Mouse (Mus musculus): ENCODE measurements around the gene Pgbd5. TPM values are rescaled to one million over a fixed set of nuclear protein-coding genes. Genes with fewer than 3 reads are reported as not detected.
A peak's percentile ranks its signal among the peaks of the same experiment; 100 is the strongest.
"Not testable (repeated sequence)": the region's sequence is repeated elsewhere in the genome, so short reads cannot be mapped to it uniquely, and the experiment has no call there.

Gene Pgbd5
- total RNA-seq, 2 experiments from 2014 or later, result 291 to 304 TPM

GRCm38 (mm10) chr8:124455359-124455758 is 15.9 kb upstream of the Pgbd5 start:
- peak in 1 of 2 experiments; percentile 35 for DNase-seq (ENCODE audit: low spot score in 2 of 2)
- peak overlapping the region; percentile 59 for H3K27ac ChIP-seq
- H3K4me3 ChIP-seq, result no peak overlapping the region
- TF ChIP-seq CTCF (conservative IDR thresholded peaks at IDR 0.05), result no peak

GRCm38 (mm10) chr8:124450192-124450895 is 10.9 kb upstream of the Pgbd5 start:
- Histone ChIP-seq H3K27ac (no peak overlapping the region), H3K4me3 (no peak overlapping the region)
- peak; percentile 64 for TF ChIP-seq CTCF (conservative IDR thresholded peaks at IDR 0.05)
- no peak for DNase-seq (ENCODE audit: low spot score in 2 of 2)

- H3K27ac ChIP-seq, result no peak overlapping the region
- TF ChIP-seq CTCF (conservative IDR thresholded peaks at IDR 0.05), result no peak
- no peak for DNase-seq (ENCODE audit: low spot score in 2 of 2)
- no peak overlapping the region for H3K4me3 ChIP-seq
These were observed 9.7 kb upstream of the Pgbd5 start for GRCm38 (mm10) chr8:124448962-124449670.

DNA sequence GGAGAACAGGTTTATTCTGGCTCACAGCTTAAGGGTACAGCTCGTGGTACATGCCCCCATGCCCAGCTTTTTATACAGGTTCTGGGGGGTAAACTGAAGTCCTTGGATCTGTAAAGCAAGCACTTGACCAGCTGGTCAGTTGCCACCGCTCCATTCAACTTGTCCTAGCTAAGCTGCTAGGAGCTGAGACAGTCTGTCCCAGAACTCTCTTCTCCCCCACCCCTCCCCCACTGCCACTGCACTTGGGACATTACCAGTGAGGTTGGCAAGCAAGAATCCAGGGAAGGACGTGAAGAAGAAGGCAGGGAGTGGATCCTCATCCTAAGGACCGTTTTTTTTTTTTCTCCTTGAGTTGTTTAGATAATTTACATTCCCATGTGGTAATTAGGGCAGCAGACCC is 2.7 kb downstream of the Pgbd5 start:
- no peak for DNase-seq (ENCODE audit: low spot score in 2 of 2)
- no peak for TF ChIP-seq CTCF (conservative IDR thresholded peaks at IDR 0.05)
- H3K27ac ChIP-seq, result no peak overlapping the region
- H3K4me3 ChIP-seq, result no peak overlapping the region

GRCm38 (mm10) chr8:124435707-124436243 is 3.7 kb downstream of the Pgbd5 start:
- Histone ChIP-seq H3K27ac (peak overlapping the region; percentile 23; the same call in 1 of the 2 replicates), H3K4me3 (no peak overlapping the region)
- no peak for TF ChIP-seq CTCF (conservative IDR thresholded peaks at IDR 0.05)
- DNase-seq (ENCODE audit: low spot score in 2 of 2), result no peak

- no peak for TF ChIP-seq CTCF (conservative IDR thresholded peaks at IDR 0.05)
- no peak for DNase-seq (ENCODE audit: low spot score in 2 of 2)
- no peak overlapping the region for H3K4me3 ChIP-seq
- H3K27ac ChIP-seq, result peak overlapping the region; percentile 80
These were observed 4.3 kb downstream of the Pgbd5 start for GRCm38 (mm10) chr8:124435170-124435569.

DNA sequence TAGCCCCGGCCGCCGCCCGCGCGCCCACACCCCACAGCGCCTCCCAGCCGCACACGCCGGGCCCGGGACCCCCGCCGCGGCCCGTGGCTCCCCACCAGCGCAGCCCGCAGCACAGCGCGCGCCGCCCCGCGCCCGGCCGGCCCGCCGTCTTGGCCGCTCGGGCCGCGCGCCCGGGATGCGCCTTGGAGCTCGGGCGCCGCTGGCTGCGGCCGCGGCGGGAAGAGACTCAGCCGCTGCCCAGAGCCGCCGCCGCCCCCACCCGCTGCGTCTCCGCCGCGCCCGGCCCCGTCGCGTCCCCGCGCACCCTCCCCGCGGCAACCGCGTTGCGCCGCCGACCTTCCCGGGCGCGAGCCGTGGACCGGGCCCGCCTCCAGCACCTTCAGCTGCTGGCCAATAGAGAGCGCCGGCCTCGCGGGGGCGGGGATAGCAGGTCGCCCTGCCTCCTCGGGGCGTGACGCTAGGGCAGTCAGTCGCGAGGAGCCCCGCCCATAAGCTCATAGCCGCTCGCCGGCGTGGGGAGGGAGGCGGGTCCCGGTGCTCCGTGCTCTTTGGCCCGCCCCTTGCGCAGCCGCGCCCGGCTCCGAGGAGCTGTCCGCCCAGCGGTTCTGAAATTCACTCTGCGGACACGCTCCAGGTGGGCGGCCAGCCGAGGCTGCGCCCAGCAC is 5.2 kb downstream of the Pgbd5 start:
- TF ChIP-seq CTCF (conservative IDR thresholded peaks at IDR 0.05), result peak; percentile 37

GRCm38 (mm10) chr8:124433451-124434125 is 5.9 kb downstream of the Pgbd5 start:
- H3K4me3 ChIP-seq, result peak overlapping the region; percentile 78

More for the DNA sequence above, 5.2 kb downstream of the Pgbd5 start:
- DNase-seq (ENCODE audit: low spot score in 2 of 2), result peak; percentile 97 to 98
- H3K4me3 ChIP-seq, result peak overlapping the region; percentile 78
- H3K27ac ChIP-seq, result peak overlapping the region; percentile 96

GRCm38 (mm10) chr8:124430881-124431280 is 8.6 kb downstream of the Pgbd5 start:
- Histone ChIP-seq H3K27ac (peak overlapping the region; percentile 96), H3K4me3 (peak overlapping the region; percentile 78)
- TF ChIP-seq CTCF (conservative IDR thresholded peaks at IDR 0.05), result no peak
- no peak for DNase-seq (ENCODE audit: low spot score in 2 of 2)

More at GRCm38 (mm10) chr8:124433451-124434125, 5.9 kb downstream of the Pgbd5 start:
- TF ChIP-seq CTCF (conservative IDR thresholded peaks at IDR 0.05), result no peak
- H3K27ac ChIP-seq, result peak overlapping the region; percentile 96
- peak in 1 of 2 experiments; percentile 43 for DNase-seq (ENCODE audit: low spot score in 2 of 2)

DNA sequence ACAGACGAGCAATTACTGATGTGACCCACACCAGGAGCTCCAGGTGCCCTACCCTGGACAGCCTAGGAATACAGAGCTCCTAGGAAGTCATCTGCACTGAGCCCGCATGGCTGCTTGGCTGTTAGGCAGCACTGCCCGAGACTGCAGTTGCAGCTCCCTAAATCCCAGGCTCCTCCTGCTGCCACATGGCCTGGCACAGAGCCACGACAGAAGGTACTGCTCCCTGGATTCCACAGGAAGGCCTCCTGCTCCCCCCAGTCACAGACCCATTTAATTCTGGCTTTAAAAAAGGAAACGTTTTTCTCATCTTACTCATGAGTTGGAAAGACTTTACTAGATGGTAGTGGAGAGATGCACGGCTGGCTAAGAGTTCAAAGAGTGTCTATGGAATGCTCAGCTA is 10.0 kb downstream of the Pgbd5 start:
- no peak for TF ChIP-seq CTCF (conservative IDR thresholded peaks at IDR 0.05)
- peak; percentile 70 to 72 for DNase-seq (ENCODE audit: low spot score in 2 of 2)
- H3K27ac ChIP-seq, result peak overlapping the region; percentile 96
- H3K4me3 ChIP-seq, result peak overlapping the region; percentile 78

- Histone ChIP-seq H3K27ac (peak overlapping the region; percentile 96), H3K4me3 (peak overlapping the region; percentile 78)
- peak; percentile 62 for TF ChIP-seq CTCF (conservative IDR thresholded peaks at IDR 0.05)
- DNase-seq (ENCODE audit: low spot score in 2 of 2), result not testable (repeated sequence)
These were observed 10.7 kb downstream of the Pgbd5 start for GRCm38 (mm10) chr8:124428721-124429120.

DNA sequence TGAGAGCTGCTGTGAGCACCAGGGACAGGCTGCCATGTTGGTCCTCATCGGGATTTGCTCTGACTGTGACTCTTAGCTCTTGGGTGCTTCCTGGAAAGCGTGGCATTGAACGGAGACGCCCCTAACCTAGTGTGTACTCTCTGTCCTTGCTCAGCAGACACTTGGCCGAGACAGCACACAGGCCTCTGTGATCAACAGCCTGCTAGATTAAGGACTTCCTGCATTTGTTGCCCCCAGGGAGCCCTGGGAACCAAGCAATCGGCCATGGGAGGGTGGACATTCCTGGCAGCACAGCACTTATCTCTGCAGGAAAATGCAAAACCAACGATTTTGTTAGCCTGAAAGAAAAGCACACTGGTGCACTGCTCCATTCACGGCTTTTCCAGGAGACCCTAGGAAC is 18.0 kb downstream of the Pgbd5 start:
- Histone ChIP-seq H3K4me3 (no peak overlapping the region; the same call in 1 of the 2 replicates), H3K27ac (peak overlapping the region; percentile 51)
- TF ChIP-seq CTCF (conservative IDR thresholded peaks at IDR 0.05), result no peak
- DNase-seq (ENCODE audit: low spot score in 2 of 2), result no peak
